ENCODE assay signal across 8 mouse cellular contexts in genomic region chr7:45460377-45460776, GRCm38 (mm10). TPM values are rescaled to one million over a fixed set of nuclear protein-coding genes. Genes with fewer than 3 reads are reported as not detected.
DNase-seq lines count a peak whose midpoint lies in the region; ATAC-seq lines count a peak whose summit lies in the region.

No protein-coding gene starts in this region.

- H3K4me2 ChIP-seq in forebrain, embryonic 12.5 days = peak overlapping the region; percentile 53
- peak overlapping the region; percentile 53 for H3K4me2 ChIP-seq in kidney, embryonic 14.5 days (replicated peaks; ENCODE audit: low read depth, low read length)
- H3K4me2 ChIP-seq in midbrain, embryonic 16.5 days (ENCODE audit: low read length) = peak overlapping the region; percentile 63

- H3K4me1 ChIP-seq in forebrain, embryonic 12.5 days = peaks cover 44% of the 10 kb centered on the region
- peaks cover 29% of the 10 kb centered on the region for H3K4me1 ChIP-seq in kidney, embryonic 14.5 days (ENCODE audit: control insufficient read depth, insufficient read depth, low read length)
- H3K4me1 ChIP-seq in midbrain, embryonic 16.5 days (ENCODE audit: control insufficient read depth, insufficient read depth, low read length) = peaks cover 38% of the 10 kb centered on the region

- 0 out of 2 replicates have a peak, but pooled peaks have one; percentile 1 for ATAC-seq in forebrain, embryonic 12.5 days (ENCODE audit: low FRiP score)
- ATAC-seq in kidney, embryonic 14.5 days (ENCODE audit: low FRiP score, low TSS enrichment) = peak; percentile 0; the same call in 1 of the 2 replicates
- no peak for ATAC-seq in midbrain, embryonic 16.5 days

- peak overlapping the region; percentile 95 for H3K27ac ChIP-seq in forebrain, embryonic 12.5 days
- peak overlapping the region; percentile 88 for H3K27ac ChIP-seq in kidney, embryonic 14.5 days (ENCODE audit: low read depth, low read length)
- H3K27ac ChIP-seq in midbrain, embryonic 16.5 days (ENCODE audit: low read length) = peak overlapping the region; percentile 86

- H3K9ac ChIP-seq in forebrain, embryonic 12.5 days = peak overlapping the region; percentile 36; the same call in 1 of the 2 replicates
- H3K9ac ChIP-seq in kidney, embryonic 14.5 days (ENCODE audit: low read depth, low read length) = peak overlapping the region; percentile 83; the same call in 1 of the 2 replicates
- H3K9ac ChIP-seq in midbrain, embryonic 16.5 days (ENCODE audit: low read depth, low read length) = peak overlapping the region; percentile 66

- H3K36me3 ChIP-seq in forebrain, embryonic 12.5 days (replicated peaks) = peaks cover 61% of the 10 kb centered on the region
- peaks cover 45% of the 10 kb centered on the region for H3K36me3 ChIP-seq in kidney, embryonic 14.5 days (ENCODE audit: control insufficient read depth, insufficient read depth, low read length)
- peaks cover 34% of the 10 kb centered on the region for H3K36me3 ChIP-seq in midbrain, embryonic 16.5 days (ENCODE audit: control insufficient read depth, insufficient read depth, low read length)

- WGBS in forebrain, embryonic 12.5 days = 77% methylated on average over 7 of the region's 7 CpGs
- 68% methylated on average over 7 of the region's 7 CpGs for WGBS in kidney, embryonic 14.5 days
- WGBS in midbrain, embryonic 16.5 days = 79% methylated on average over 7 of the region's 7 CpGs

- peak; percentile 36 for DNase-seq in ovary, postnatal 36 days (ENCODE audit: low spot score)
- DNase-seq in ovary, adult 18-20 months (ENCODE audit: low spot score) = no peak
- no peak for DNase-seq in layer of hippocampus, adult 18-20 months (ENCODE audit: low spot score in 2 of 2)
- DNase-seq in embryo, embryonic 10.5 days (ENCODE audit: low spot score) = no peak
- no peak for DNase-seq in ovary, postnatal 14 days (ENCODE audit: low spot score)

- no peaks in the 10 kb centered on the region for H3K27me3 ChIP-seq in forebrain, embryonic 12.5 days
- H3K27me3 ChIP-seq in kidney, embryonic 14.5 days (ENCODE audit: control insufficient read depth, insufficient read depth, low read length) = no peaks in the 10 kb centered on the region
- H3K27me3 ChIP-seq in midbrain, embryonic 16.5 days (ENCODE audit: control insufficient read depth, insufficient read depth, low read depth, low read length) = no peaks in the 10 kb centered on the region

- no peaks in the 10 kb centered on the region for H3K9me3 ChIP-seq in forebrain, embryonic 12.5 days
- no peaks in the 10 kb centered on the region for H3K9me3 ChIP-seq in kidney, embryonic 14.5 days (ENCODE audit: control insufficient read depth, low read length)
- no peaks in the 10 kb centered on the region for H3K9me3 ChIP-seq in midbrain, embryonic 16.5 days (replicated peaks; ENCODE audit: control insufficient read depth, low read length, poor library complexity, severe bottlenecking)

- peak overlapping the region; percentile 82 for H3K4me3 ChIP-seq in forebrain, embryonic 12.5 days (replicated peaks)
- H3K4me3 ChIP-seq in kidney, embryonic 14.5 days (ENCODE audit: low read length) = peak overlapping the region; percentile 76; the same call in 1 of the 2 replicates
- peak overlapping the region; percentile 59 for H3K4me3 ChIP-seq in midbrain, embryonic 16.5 days (ENCODE audit: low read depth, low read length)

RNA-seq across cellular contexts. Expression of gene Ftl1, which starts 0.7 kb away (rescaled TPM):
- 5,523 and 5,537 TPM in 2 replicates for polyA plus RNA-seq in forebrain, embryonic 12.5 days (2016; fragmentation: Nextera tagmentation; extraction: Ambion mirVana)
- polyA plus RNA-seq in kidney, embryonic 14.5 days (2014; fragmentation: Nextera tagmentation; extraction: Ambion mirVana) = 3,941 and 4,356 TPM in 2 replicates
- 5,323 and 5,449 TPM in 2 replicates for polyA plus RNA-seq in midbrain, embryonic 16.5 days (2015; fragmentation: Nextera tagmentation; extraction: Ambion mirVana)
- total RNA-seq in layer of hippocampus, adult 18-20 months (2021) = 100 to 1,000 TPM; 230 to 234 TPM

RNA-seq across cellular contexts. Expression of gene Bax, which starts 6.3 kb away (rescaled TPM):
- polyA plus RNA-seq in forebrain, embryonic 12.5 days (2016; fragmentation: Nextera tagmentation; extraction: Ambion mirVana) = 240 and 256 TPM in 2 replicates
- 97.3 and 110 TPM in 2 replicates for polyA plus RNA-seq in kidney, embryonic 14.5 days (2014; fragmentation: Nextera tagmentation; extraction: Ambion mirVana)
- polyA plus RNA-seq in midbrain, embryonic 16.5 days (2015; fragmentation: Nextera tagmentation; extraction: Ambion mirVana) = 232 and 243 TPM in 2 replicates
- 10 to 100 TPM; 68.5 to 68.9 TPM for total RNA-seq in layer of hippocampus, adult 18-20 months (2021)

RNA-seq across cellular contexts. Expression of gene Tulp2, which starts 21.3 kb away (rescaled TPM):
- polyA plus RNA-seq in forebrain, embryonic 12.5 days (2016; fragmentation: Nextera tagmentation; extraction: Ambion mirVana) = 0.29 and 0.34 TPM in 2 replicates
- polyA plus RNA-seq in kidney, embryonic 14.5 days (2014; fragmentation: Nextera tagmentation; extraction: Ambion mirVana) = 0.64 and 0.84 TPM in 2 replicates
- 0.15 and 0.16 TPM in 2 replicates for polyA plus RNA-seq in midbrain, embryonic 16.5 days (2015; fragmentation: Nextera tagmentation; extraction: Ambion mirVana)
- under 1 TPM in 1 of 2 experiments, not detected in 1; 0.20 TPM for total RNA-seq in layer of hippocampus, adult 18-20 months (2021)

RNA-seq across cellular contexts. Expression of gene Ruvbl2, which starts 22.5 kb away (rescaled TPM):
- 167 and 175 TPM in 2 replicates for polyA plus RNA-seq in forebrain, embryonic 12.5 days (2016; fragmentation: Nextera tagmentation; extraction: Ambion mirVana)
- 158 and 228 TPM in 2 replicates for polyA plus RNA-seq in kidney, embryonic 14.5 days (2014; fragmentation: Nextera tagmentation; extraction: Ambion mirVana)
- polyA plus RNA-seq in midbrain, embryonic 16.5 days (2015; fragmentation: Nextera tagmentation; extraction: Ambion mirVana) = 103 and 110 TPM in 2 replicates
- total RNA-seq in layer of hippocampus, adult 18-20 months (2021) = 10 to 100 TPM; 34.6 to 37.7 TPM

RNA-seq across cellular contexts. Expression of gene Gys1, which starts 25.7 kb away (rescaled TPM):
- polyA plus RNA-seq in forebrain, embryonic 12.5 days (2016; fragmentation: Nextera tagmentation; extraction: Ambion mirVana) = 28.7 and 30.7 TPM in 2 replicates
- 21.4 and 35.0 TPM in 2 replicates for polyA plus RNA-seq in kidney, embryonic 14.5 days (2014; fragmentation: Nextera tagmentation; extraction: Ambion mirVana)
- polyA plus RNA-seq in midbrain, embryonic 16.5 days (2015; fragmentation: Nextera tagmentation; extraction: Ambion mirVana) = 20.9 and 21.8 TPM in 2 replicates
- 10 to 100 TPM; 13.5 to 15.4 TPM for total RNA-seq in layer of hippocampus, adult 18-20 months (2021)
